Mouse (Mus musculus) naive thymus-derived CD4-positive, alpha-beta T cell, adult 2 months (primary cell): Measurements from ENCODE around the gene Naaladl2.
"Not testable (repeated sequence)": the region's sequence is repeated elsewhere in the genome, so short reads cannot be mapped to it uniquely, and the experiment has no call there.

Source experiments
- DNase-seq: peaks from one replicate; pipeline ENCODE4 v3.0.0-alpha.2; 2011; ENCODE audit warnings: low read depth

The Naaladl2 gene

GRCm38 (mm10) chr3:24314658-24315297, 829.3 kb downstream of the Naaladl2 start:
- no peak for DNase-seq

GRCm38 (mm10) chr3:24225418-24225817, 918.6 kb downstream of the Naaladl2 start:
- no peak for DNase-seq

GRCm38 (mm10) chr3:24217476-24217875, 926.6 kb downstream of the Naaladl2 start:
- no peak for DNase-seq

- DNase-seq, result no peak
Measured at GRCm38 (mm10) chr3:24166531-24166930, 977.5 kb downstream of the Naaladl2 start.

GRCm38 (mm10) chr3:24163992-24164391, 980.1 kb downstream of the Naaladl2 start:
- no peak for DNase-seq

- not testable (repeated sequence) for DNase-seq
Measured at GRCm38 (mm10) chr3:24151086-24151815, 992.8 kb downstream of the Naaladl2 start.

GRCm38 (mm10) chr3:24142808-24143207, 1001.3 kb downstream of the Naaladl2 start:
- no peak for DNase-seq

- DNase-seq, result no peak
Measured at GRCm38 (mm10) chr3:24138002-24138401, 1006.1 kb downstream of the Naaladl2 start.

GRCm38 (mm10) chr3:24126200-24126599, 1017.9 kb downstream of the Naaladl2 start:
- no peak for DNase-seq

- no peak for DNase-seq
Measured at GRCm38 (mm10) chr3:24124034-24124433, 1020.0 kb downstream of the Naaladl2 start.

- no peak for DNase-seq
Measured at GRCm38 (mm10) chr3:24118136-24118535, 1025.9 kb downstream of the Naaladl2 start.

GRCm38 (mm10) chr3:24114849-24115248, 1029.2 kb downstream of the Naaladl2 start:
- no peak for DNase-seq

- no peak for DNase-seq
Measured at GRCm38 (mm10) chr3:24113360-24113759, 1030.7 kb downstream of the Naaladl2 start.

GRCm38 (mm10) chr3:24106391-24106790, 1037.7 kb downstream of the Naaladl2 start:
- DNase-seq, result no peak

- DNase-seq, result no peak
Measured at GRCm38 (mm10) chr3:24079761-24080160, 1064.3 kb downstream of the Naaladl2 start.

- no peak for DNase-seq
Measured at GRCm38 (mm10) chr3:24071169-24071797, 1072.8 kb downstream of the Naaladl2 start.

GRCm38 (mm10) chr3:24070424-24071168, 1073.5 kb downstream of the Naaladl2 start:
- DNase-seq, result no peak

- DNase-seq, result no peak
Measured at GRCm38 (mm10) chr3:24048217-24048616, 1095.8 kb downstream of the Naaladl2 start.

- DNase-seq, result no peak
Measured at GRCm38 (mm10) chr3:24001741-24002140, 1142.3 kb downstream of the Naaladl2 start.

- DNase-seq, result no peak
Measured at GRCm38 (mm10) chr3:23973727-23974126, 1170.3 kb downstream of the Naaladl2 start.

GRCm38 (mm10) chr3:23972747-23973667, 1171.1 kb downstream of the Naaladl2 start:
- DNase-seq, result no peak
